ENCODE assay signal across 24 mouse cellular contexts in genomic region chr2:153187848-153188247, GRCm38 (mm10).
"Had no signal": no experiment of that assay in that cellular context is flagged by ENCODE, and none has a peak within 500 bp of the region (broad histone marks: within the 10 kb centered on the region; RNA-seq: fewer than 3 reads in every experiment).

No protein-coding gene starts in this region.

- H3K27ac ChIP-seq: embryonic facial prominence, embryonic 10.5 days; embryonic facial prominence, embryonic 12.5 days; embryonic facial prominence, embryonic 13.5 days; embryonic facial prominence, embryonic 15.5 days; forebrain, embryonic 10.5 days; forebrain, embryonic 12.5 days; forebrain, embryonic 13.5 days; forebrain, embryonic 15.5 days; gastrocnemius, adult 2 months; heart, adult 2 months; heart, embryonic 10.5 days had no signal

- H3K4me1 ChIP-seq: embryonic facial prominence, embryonic 10.5 days; embryonic facial prominence, embryonic 12.5 days; embryonic facial prominence, embryonic 13.5 days; embryonic facial prominence, embryonic 15.5 days; forebrain, embryonic 10.5 days; forebrain, embryonic 12.5 days; forebrain, embryonic 13.5 days; heart, embryonic 10.5 days had no signal

- H3K9ac ChIP-seq: embryonic facial prominence, embryonic 12.5 days; embryonic facial prominence, embryonic 13.5 days; embryonic facial prominence, embryonic 15.5 days; forebrain, embryonic 12.5 days; forebrain, embryonic 13.5 days; forebrain, embryonic 15.5 days; forebrain, postnatal 0 days had no signal

- DNase-seq: cerebellum, adult 9-11 months; cerebellum, postnatal 10 days; cerebellum, postnatal 14 days; cerebellum, postnatal 25 days; cerebellum, postnatal 36 days; embryo, embryonic 11 days; forebrain, postnatal 0 days; gastrocnemius, adult 2 months; gastrocnemius, postnatal 10 days; gastrocnemius, postnatal 14 days; gastrocnemius, postnatal 25 days; gastrocnemius, postnatal 36 days; heart, adult 18-20 months; heart, adult 2 months had no signal

- H3K27me3 ChIP-seq: embryonic facial prominence, embryonic 12.5 days; embryonic facial prominence, embryonic 13.5 days; embryonic facial prominence, embryonic 15.5 days; forebrain, embryonic 12.5 days; forebrain, embryonic 13.5 days; forebrain, embryonic 15.5 days had no signal

- H3K9me3 ChIP-seq: embryonic facial prominence, embryonic 10.5 days; embryonic facial prominence, embryonic 12.5 days; embryonic facial prominence, embryonic 13.5 days; embryonic facial prominence, embryonic 15.5 days; forebrain, embryonic 10.5 days; forebrain, embryonic 12.5 days; forebrain, embryonic 13.5 days; forebrain, embryonic 15.5 days; heart, embryonic 10.5 days had no signal

- H3K4me3 ChIP-seq: embryonic facial prominence, embryonic 10.5 days; embryonic facial prominence, embryonic 12.5 days; embryonic facial prominence, embryonic 13.5 days; embryonic facial prominence, embryonic 15.5 days; erythroblast, embryonic 14.5 days; forebrain, embryonic 10.5 days; forebrain, embryonic 12.5 days; forebrain, embryonic 13.5 days; forebrain, embryonic 15.5 days; gastrocnemius, adult 2 months; heart, adult 2 months; heart, embryonic 10.5 days had no signal
